Mouse (Mus musculus): ENCODE measurements around the gene Nwd1. TPM values are rescaled to one million over a fixed set of nuclear protein-coding genes. Genes with fewer than 3 reads are reported as not detected.

The Nwd1 gene
- polyA plus RNA-seq, 1 experiment from 2014 or later, result 0.38 TPM

DNA sequence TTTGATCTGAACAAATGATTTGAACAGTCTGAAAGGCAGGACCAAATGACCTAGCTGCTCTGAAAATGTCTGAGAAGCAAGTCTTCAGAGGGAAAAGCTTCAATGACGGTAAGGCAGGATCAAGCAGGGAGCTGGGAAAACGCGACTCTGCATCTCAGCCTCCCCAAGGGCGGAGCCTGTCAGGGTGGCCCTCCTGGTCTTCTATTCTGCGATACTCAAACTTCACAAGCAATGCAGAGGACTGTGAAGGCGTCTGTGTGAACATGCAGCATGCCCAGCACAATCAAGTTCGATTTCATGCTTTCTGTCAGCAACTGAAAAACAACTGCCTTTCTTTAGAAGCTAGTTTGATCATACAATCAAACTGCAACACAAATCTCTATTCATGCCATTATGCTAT is 120.3 kb downstream of the Nwd1 start:
- H3K27ac ChIP-seq (ENCODE audit: low read length), result no peak overlapping the region
- H3K9ac ChIP-seq (ENCODE audit: low read length), result no peak overlapping the region
- H3K4me3 ChIP-seq (ENCODE audit: low read length), result no peak overlapping the region
- no peaks in the 10 kb centered on the region for H3K27me3 ChIP-seq (ENCODE audit: control insufficient read depth, insufficient read depth, low read length)
- WGBS, result 34% methylated on average over 7 of the region's 7 CpGs
- no peak for ATAC-seq (replicated peaks; ENCODE audit: extremely low read depth, insufficient read depth, low FRiP score)
- no peak overlapping the region for H3K4me2 ChIP-seq (ENCODE audit: low read depth, low read length)
- no peaks in the 10 kb centered on the region for H3K36me3 ChIP-seq (ENCODE audit: control insufficient read depth, insufficient read depth)
- peaks cover 3% of the 10 kb centered on the region for H3K4me1 ChIP-seq (ENCODE audit: control insufficient read depth, insufficient read depth, low read length)
- no peaks in the 10 kb centered on the region for H3K9me3 ChIP-seq (replicated peaks; ENCODE audit: control insufficient read depth, low read length)

Small RNAs within 50 kb of the gene (microRNA-seq; reads per million reads assigned to microRNA genes)
- not detected for gene Gm26237

Other genes with a start within 250 kb of the Nwd1 start
- gene Eps15l1, start 225.3 kb upstream of the Nwd1 start, polyA plus RNA-seq (2015; fragmentation: Nextera tagmentation; extraction: Ambion mirVana), result 38.8 and 40.2 TPM in 2 replicates
- 1.4 and 1.5 TPM in 2 replicates for gene Calr3, start 202.8 kb upstream of the Nwd1 start, polyA plus RNA-seq (2015; fragmentation: Nextera tagmentation; extraction: Ambion mirVana)
- 9.8 and 10.3 TPM in 2 replicates for gene 1700030K09Rik, start 202.8 kb upstream of the Nwd1 start, polyA plus RNA-seq (2015; fragmentation: Nextera tagmentation; extraction: Ambion mirVana)
- 36.8 and 45.6 TPM in 2 replicates for gene Cherp, start 171.5 kb upstream of the Nwd1 start, polyA plus RNA-seq (2015; fragmentation: Nextera tagmentation; extraction: Ambion mirVana)
- 7.8 and 13.1 TPM in 2 replicates for gene Slc35e1, start 154.1 kb upstream of the Nwd1 start, polyA plus RNA-seq (2015; fragmentation: Nextera tagmentation; extraction: Ambion mirVana)
- 11.5 and 12.7 TPM in 2 replicates for gene Med26, start 98.4 kb upstream of the Nwd1 start, polyA plus RNA-seq (2015; fragmentation: Nextera tagmentation; extraction: Ambion mirVana)
- gene Smim7, start 75.6 kb upstream of the Nwd1 start, polyA plus RNA-seq (2015; fragmentation: Nextera tagmentation; extraction: Ambion mirVana), result 97.1 and 108 TPM in 2 replicates
- gene Tmem38a, start 74.7 kb upstream of the Nwd1 start, polyA plus RNA-seq (2015; fragmentation: Nextera tagmentation; extraction: Ambion mirVana), result 117 and 125 TPM in 2 replicates
- gene Sin3b, start 76.6 kb downstream of the Nwd1 start, polyA plus RNA-seq (2015; fragmentation: Nextera tagmentation; extraction: Ambion mirVana), result 160 and 166 TPM in 2 replicates
- gene F2rl3, start 115.2 kb downstream of the Nwd1 start, polyA plus RNA-seq (2015; fragmentation: Nextera tagmentation; extraction: Ambion mirVana), result 1.6 and 1.7 TPM in 2 replicates